Mouse (Mus musculus) large intestine, adult 2 months (tissue): ENCODE data around the gene Olfr1202. TPM values are rescaled to one million over a fixed set of nuclear protein-coding genes. Genes with fewer than 3 reads are reported as not detected.

Experiments
- DNase-seq: peaks from one replicate; pipeline ENCODE4 v3.0.0-alpha.2; 2012; ENCODE audit warnings: low read depth, low spot score
- WGBS: fragments of 180-500 bp; shearing (Covaris S2); methylation state at CpG from one replicate; pipeline ENCODE4 v1.1.7; 2018; 5-methylcytosine and 5-hydroxymethylcytosine counted together
- polyA plus RNA-seq: library from polyadenylated mRNA; depleted of rRNA; stranded (reverse); fragments of >200 nt; gene quantifications from 2 replicates; pipeline ENCODE4 v1.2.3, GENCODE M21; 2012; rRNA removed

Gene Olfr1202
- not detected in 2 replicates for polyA plus RNA-seq

GRCm38 (mm10) chr2:88814196-88814595 lies at the start of gene Olfr1202:
Gene Olfr1202 (plus strand): TSS chr2:88814496.
- no peak for DNase-seq
- WGBS, result 71% methylated on average over 1 of the region's 1 CpGs

DNA sequence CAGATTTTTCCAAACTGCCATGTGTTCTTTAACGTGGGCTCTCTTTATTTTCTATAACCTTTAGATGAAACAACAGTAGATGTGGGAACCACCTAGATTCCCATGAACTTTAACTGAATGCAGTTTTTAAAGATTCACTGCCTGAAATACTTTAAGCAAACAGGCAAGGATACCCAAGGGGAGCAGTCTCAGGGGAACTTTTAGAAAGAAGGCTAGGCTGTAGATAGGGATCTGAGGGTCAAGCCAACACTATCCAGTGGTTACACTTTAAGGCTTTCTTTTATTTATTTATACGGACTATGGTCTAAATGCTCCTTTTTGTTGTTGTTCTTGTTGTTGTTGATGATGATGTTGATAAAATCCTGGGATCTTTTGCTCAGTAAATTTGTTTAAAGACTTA lies 43.9 kb upstream of the Olfr1202 start, which contains the start of gene Olfr1200:
Gene Olfr1200, minus strand, starts transcription at position 101 of the 400 bp plus-strand sequence.
- 68% methylated on average over 2 of the region's 2 CpGs for WGBS
- no peak for DNase-seq

DNA sequence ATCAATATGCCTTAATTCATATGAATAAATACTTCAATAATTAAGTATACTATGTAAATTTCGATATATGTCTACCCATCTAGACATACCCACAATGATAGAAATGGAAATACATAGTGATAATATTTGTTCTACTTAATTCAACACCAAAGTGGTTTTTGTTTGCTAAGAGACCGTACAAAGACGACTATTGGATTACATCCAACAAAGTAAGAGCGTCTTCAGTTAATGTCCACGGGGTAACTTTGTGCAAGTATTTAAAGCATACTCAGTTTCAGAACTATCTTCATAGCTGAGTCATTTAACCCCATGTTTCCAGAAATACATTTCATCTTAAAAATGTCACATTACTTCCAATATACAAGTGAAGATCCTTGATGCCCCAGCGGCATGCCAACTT lies 21.6 kb upstream of the Olfr1202 start, which contains the start of gene Olfr1201:
Gene Olfr1201, plus strand, starts transcription at position 301 of the 400 bp plus-strand sequence.
- no peak for DNase-seq
- WGBS, result 72% methylated on average over 6 of the region's 6 CpGs

DNA sequence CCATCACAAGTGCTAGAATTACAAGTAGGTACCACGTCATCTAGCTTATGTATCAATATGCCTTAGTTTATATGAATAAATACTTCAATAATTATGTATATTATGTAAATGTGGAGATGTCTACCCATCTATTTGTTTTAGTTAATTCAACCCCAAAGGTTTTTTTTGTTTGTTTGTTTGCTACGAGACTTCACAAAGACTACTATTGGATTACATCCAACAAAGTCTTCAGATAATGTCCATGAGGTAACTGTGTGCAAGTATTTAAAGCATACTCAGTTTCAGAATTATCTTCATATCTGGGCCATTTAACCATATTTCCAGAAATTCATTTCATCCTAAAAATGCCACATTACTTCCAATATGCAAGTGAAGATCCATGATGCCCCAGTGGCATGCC lies 15.1 kb downstream of the Olfr1202 start, which contains the start of gene Olfr1205:
Gene Olfr1205, plus strand, starts transcription at position 301 of the 400 bp plus-strand sequence.
- DNase-seq, result no peak
- WGBS, result 76% methylated on average over 2 of the region's 2 CpGs

GRCm38 (mm10) chr2:88838477-88838876 lies 24.2 kb downstream of the Olfr1202 start:
- no peak for DNase-seq
- 27% methylated on average over 2 of the region's 2 CpGs for WGBS

DNA sequence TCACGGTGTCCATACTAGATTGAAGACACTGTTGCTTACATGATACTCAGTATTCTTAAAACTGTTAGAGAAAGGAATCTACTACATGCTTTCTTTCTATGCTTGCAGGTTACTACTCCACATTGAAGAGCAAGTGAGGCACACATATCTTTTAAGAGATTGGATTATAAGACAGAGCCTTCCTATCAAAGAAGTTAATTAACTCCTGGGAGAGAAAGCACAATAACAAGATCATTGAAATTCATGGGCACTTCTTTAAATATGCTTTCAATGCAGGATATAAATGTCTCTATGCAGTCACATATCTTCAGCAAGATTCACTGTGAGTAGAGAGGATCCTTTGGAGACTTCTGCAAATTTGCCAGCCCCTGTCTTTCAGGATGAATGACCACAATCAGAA lies 34.7 kb downstream of the Olfr1202 start, which contains the start of gene Olfr1204:
Gene Olfr1204, plus strand, starts transcription at position 301 of the 400 bp plus-strand sequence.
- DNase-seq, result no peak
- 82% methylated on average over 1 of the region's 1 CpGs for WGBS

GRCm38 (mm10) chr2:88862931-88863330 lies 48.6 kb downstream of the Olfr1202 start, which contains the start of gene Olfr1206:
Gene Olfr1206 (plus strand): TSS chr2:88863231.
- DNase-seq, result no peak
- WGBS, result 77% methylated on average over 2 of the region's 2 CpGs

Other genes starting within 250 kb of the Olfr1202 start
- gene Olfr1189, start 228.0 kb upstream of the Olfr1202 start, polyA plus RNA-seq, result not detected in 2 replicates
- gene Olfr1191-ps1, start 174.0 kb upstream of the Olfr1202 start, polyA plus RNA-seq, result not detected in 2 replicates
- not detected in 2 replicates for gene Olfr1192-ps1, start 166.0 kb upstream of the Olfr1202 start, polyA plus RNA-seq
- gene Olfr1193, start 138.9 kb upstream of the Olfr1202 start, polyA plus RNA-seq, result not detected in 2 replicates
- not detected in 2 replicates for gene Olfr1195, start 125.3 kb upstream of the Olfr1202 start, polyA plus RNA-seq
- not detected in 2 replicates for gene Olfr1196, start 109.9 kb upstream of the Olfr1202 start, polyA plus RNA-seq
- gene Olfr1197, start 82.1 kb upstream of the Olfr1202 start, polyA plus RNA-seq, result not detected in 2 replicates
- not detected in 2 replicates for gene Olfr1198, start 63.1 kb upstream of the Olfr1202 start, polyA plus RNA-seq
- not detected in 2 replicates for gene Olfr1199, start 54.0 kb upstream of the Olfr1202 start, polyA plus RNA-seq
- gene Olfr1200, start 44.0 kb upstream of the Olfr1202 start, polyA plus RNA-seq, result not detected in 2 replicates
- not detected in 2 replicates for gene Olfr1201, start 21.5 kb upstream of the Olfr1202 start, polyA plus RNA-seq
- gene Olfr1205, start 15.2 kb downstream of the Olfr1202 start, polyA plus RNA-seq, result not detected in 2 replicates
- gene Olfr1204, start 34.8 kb downstream of the Olfr1202 start, polyA plus RNA-seq, result not detected in 2 replicates
- not detected in 2 replicates for gene Olfr1206, start 48.7 kb downstream of the Olfr1202 start, polyA plus RNA-seq
- gene Olfr1208, start 87.8 kb downstream of the Olfr1202 start, polyA plus RNA-seq, result not detected in 2 replicates
- gene Olfr1209, start 100.7 kb downstream of the Olfr1202 start, polyA plus RNA-seq, result not detected in 2 replicates
- gene Olfr1211, start 123.6 kb downstream of the Olfr1202 start, polyA plus RNA-seq, result not detected in 2 replicates
- not detected in 2 replicates for gene Olfr1212, start 139.5 kb downstream of the Olfr1202 start, polyA plus RNA-seq
- gene Gm13762, start 165.8 kb downstream of the Olfr1202 start, polyA plus RNA-seq, result not detected in 2 replicates
- gene Olfr1214, start 178.2 kb downstream of the Olfr1202 start, polyA plus RNA-seq, result not detected in 2 replicates
- gene Olfr1215, start 192.5 kb downstream of the Olfr1202 start, polyA plus RNA-seq, result not detected in 2 replicates
- not detected in 2 replicates for gene Olfr1216, start 203.8 kb downstream of the Olfr1202 start, polyA plus RNA-seq
- not detected in 2 replicates for gene Olfr1217, start 217.6 kb downstream of the Olfr1202 start, polyA plus RNA-seq
- gene Olfr1218, start 246.7 kb downstream of the Olfr1202 start, polyA plus RNA-seq, result not detected in 2 replicates